Mouse (Mus musculus): ENCODE measurements around the gene Tcf20.

DNA sequence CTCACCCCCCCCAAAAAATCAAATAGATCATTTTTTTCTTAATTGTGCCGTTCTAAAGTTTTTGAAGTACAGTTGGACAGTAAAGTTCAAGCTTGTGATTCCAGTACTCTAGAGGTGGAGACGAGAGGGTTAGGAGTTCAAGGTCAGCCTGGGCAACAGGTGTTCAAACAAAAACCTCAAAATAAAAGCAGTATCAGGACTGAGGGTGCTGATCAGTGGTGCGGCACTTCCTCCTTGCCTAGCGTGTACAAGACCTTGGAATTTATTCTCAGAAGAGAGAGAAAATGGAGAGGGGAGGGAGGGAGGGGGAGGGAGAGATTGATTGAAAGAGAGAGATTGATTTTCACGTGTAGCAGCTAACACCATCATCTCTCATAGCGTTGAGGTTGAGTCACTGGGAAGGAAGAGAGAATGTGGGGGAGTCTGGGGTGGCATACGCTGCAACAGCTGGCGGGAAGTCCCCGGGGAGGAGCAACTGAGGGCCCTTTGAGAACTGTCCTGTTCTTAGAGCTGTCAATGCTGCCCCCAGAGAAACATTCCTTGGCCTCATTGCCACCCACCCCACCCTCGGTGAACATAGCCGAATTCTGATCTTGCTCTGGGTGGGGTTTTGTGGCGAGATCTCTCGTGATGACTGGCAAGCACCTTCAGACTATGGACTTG lies 21.2 kb upstream of the Tcf20 start:
- TF ChIP-seq MYB (IDR thresholded peaks at IDR 0.05; ENCODE audit: low read depth, low read length) (no peak), SMC3 (IDR thresholded peaks at IDR 0.05; ENCODE audit: low read depth, low read length) (no peak), GATA1 (IDR thresholded peaks at IDR 0.05; ENCODE audit: low read depth, low read length) (no peak), EP300 (IDR thresholded peaks at IDR 0.05; ENCODE audit: low read depth in 1 of 2, low read length in 2 of 2) (no peak), RCOR1 (IDR thresholded peaks at IDR 0.05; ENCODE audit: low read depth, low read length) (no peak)

Data from MEL (cell line).